Mouse (Mus musculus) MEL (cell line): ENCODE data around the gene Ttc30a1.

Experiments used
- CTCF ChIP-seq, 3 experiments: IDR thresholded peaks in 2 of 3; conservative IDR thresholded peaks in 1 of 3; 2 replicates each; pipeline ENCODE4 v1.5.1; 2011 to 2012; ENCODE audit warnings: low read length in 3 of 3, low read depth in 2 of 3, mild to moderate bottlenecking in 2 of 3, improper control_type of control experiment in 1 of 3, inconsistent platforms in 1 of 3, mixed read lengths in 1 of 3, moderate library complexity in 1 of 3; ENCODE audit not compliant: control insufficient read depth in 1 of 3, insufficient read depth in 1 of 3, poor library complexity in 1 of 3, severe bottlenecking in 1 of 3
- ETS1 ChIP-seq: IDR thresholded peaks from 2 replicates; pipeline ENCODE4 v1.6.1; 2012; ENCODE audit warnings: low read depth, mild to moderate bottlenecking, inconsistent platforms, low read length, improper control_type of control experiment, moderate library complexity
- MXI1 ChIP-seq: IDR thresholded peaks from 2 replicates; pipeline ENCODE4 v1.6.1; 2011; ENCODE audit warnings: mild to moderate bottlenecking, low read depth, low read length, improper control_type of control experiment
- POLR2A ChIP-seq, 2 experiments: IDR thresholded peaks; 2 replicates each; pipeline ENCODE4 v1.6.1; 2011 to 2012; ENCODE audit warnings: low read length in 2 of 2, mild to moderate bottlenecking in 2 of 2, control low read depth in 1 of 2, improper control_type of control experiment in 1 of 2, low read depth in 1 of 2, moderate library complexity in 1 of 2; ENCODE audit not compliant: control insufficient read depth in 1 of 2, insufficient read depth in 1 of 2, poor library complexity in 1 of 2
- TCF12 ChIP-seq: IDR thresholded peaks from 2 replicates; pipeline ENCODE4 v1.6.1; 2014; ENCODE audit warnings: low read depth, mild to moderate bottlenecking, inconsistent platforms, low read length, improper control_type of control experiment, moderate library complexity
- USF1 ChIP-seq: IDR thresholded peaks from 2 replicates; pipeline ENCODE4 v1.6.1; 2014; ENCODE audit warnings: low read depth, mild to moderate bottlenecking, inconsistent platforms, low read length, improper control_type of control experiment, moderate library complexity

GRCm38 (mm10) chr2:75998692-75999091, 16.9 kb upstream of the Ttc30a1 start:
- no peak for TF ChIP-seq TCF12
- no peak for TF ChIP-seq USF1
- no peak for TF ChIP-seq CTCF (IDR thresholded peaks at IDR 0.05 in 2 of 3, conservative IDR thresholded peaks at IDR 0.05 in 1 of 3; ENCODE audit: control insufficient read depth in 1 of 3, insufficient read depth in 1 of 3, low read depth in 2 of 3, low read length in 3 of 3, poor library complexity in 1 of 3, severe bottlenecking in 1 of 3)
- TF ChIP-seq MXI1 = no peak
- TF ChIP-seq ETS1 = no peak
- TF ChIP-seq POLR2A (IDR thresholded peaks at IDR 0.05; ENCODE audit: control insufficient read depth in 1 of 2, insufficient read depth in 1 of 2, low read depth in 1 of 2, low read length in 2 of 2, poor library complexity in 1 of 2) = no peak
